Mouse (Mus musculus) macrophage (primary cell): ENCODE measurements around the gene Btbd6. TPM values are rescaled to one million over a fixed set of nuclear protein-coding genes. Genes with fewer than 3 reads are reported as not detected.
A peak's percentile ranks its signal among the peaks of the same experiment; 100 is the strongest.

ENCODE experiments used
- H3K27ac ChIP-seq: fragments of 350-480 bp; formaldehyde crosslinking; 2 replicates; pipeline ENCODE4 v1.9.0; 2021
- H3K36me3 ChIP-seq: fragments of 350-480 bp; formaldehyde crosslinking; 2 replicates; pipeline ENCODE4 v1.9.0; 2021; ENCODE audit errors: inconsistent target
- H3K4me3 ChIP-seq: fragments of 350-480 bp; formaldehyde crosslinking; 2 replicates; pipeline ENCODE4 v1.9.0; 2021; ENCODE audit errors: inconsistent target
- H3K79me2 ChIP-seq: fragments of 350-480 bp; formaldehyde crosslinking; 2 replicates; pipeline ENCODE4 v1.9.0; 2021; ENCODE audit errors: inconsistent target
- WGBS: methylation state at CpG from one replicate; pipeline ENCODE4 v1.1.7; 2026; ENCODE audit warnings: inconsistent platforms; ENCODE audit not compliant: missing documents; 5-methylcytosine and 5-hydroxymethylcytosine counted together
- polyA plus RNA-seq: library from polyadenylated mRNA; stranded (reverse); fragments of 250-400 nt; gene quantifications from 3 replicates; pipeline ENCODE4 v1.2.4, GENCODE M21; 2018; ENCODE audit warnings: inconsistent platforms

The Btbd6 gene
- polyA plus RNA-seq, 1 experiment from 2014 or later = 5.3 TPM

DNA sequence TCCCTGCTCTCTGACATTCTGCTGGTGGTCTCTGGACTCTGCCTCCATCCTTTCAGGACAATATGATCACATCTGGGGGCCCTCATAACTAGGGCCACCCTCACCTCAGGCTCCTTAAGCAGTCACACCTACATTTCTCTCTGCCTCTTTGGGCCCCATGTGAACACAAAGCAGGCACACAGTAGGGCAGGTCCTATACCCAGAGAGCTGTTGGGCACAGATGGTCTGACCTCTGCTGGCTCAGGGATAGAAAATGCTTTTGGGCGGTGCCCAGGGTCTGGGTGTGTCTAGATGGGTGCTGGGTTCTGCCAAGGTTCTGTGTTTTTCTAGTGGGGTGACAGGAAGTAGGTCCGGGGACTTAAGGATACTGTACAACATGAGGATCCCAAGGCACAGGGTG, 32.6 kb upstream of the Btbd6 start:
- Histone ChIP-seq H3K4me3 (no peak overlapping the region), H3K36me3 (no peaks in the 10 kb centered on the region), H3K79me2 (no peaks in the 10 kb centered on the region), H3K27ac (no peak overlapping the region)
- WGBS = 67% methylated on average over 2 of the region's 2 CpGs

DNA sequence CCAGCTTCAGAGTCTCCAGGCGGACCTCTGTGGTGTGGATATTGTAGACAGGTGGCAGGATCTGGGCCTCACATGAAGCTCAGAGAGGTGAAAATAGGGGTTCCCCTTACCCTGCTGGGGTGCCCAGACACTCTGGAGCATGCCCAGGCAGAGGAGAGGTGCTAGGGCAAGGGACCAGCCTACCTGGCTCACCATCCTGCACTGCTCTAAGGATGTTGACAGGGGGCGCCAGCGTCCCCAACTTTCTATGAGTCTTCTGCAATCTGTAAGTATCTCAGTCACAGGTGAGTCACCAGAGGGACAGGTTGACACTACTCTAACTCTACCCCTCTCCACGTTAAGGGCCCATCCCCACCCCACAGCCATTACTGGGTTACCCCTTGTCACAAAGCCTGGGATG, 29.0 kb upstream of the Btbd6 start:
- H3K27ac ChIP-seq = no peak overlapping the region
- H3K36me3 ChIP-seq = no peaks in the 10 kb centered on the region
- 40% methylated on average over 4 of the region's 4 CpGs for WGBS
- H3K79me2 ChIP-seq = no peaks in the 10 kb centered on the region
- H3K4me3 ChIP-seq = no peak overlapping the region

DNA sequence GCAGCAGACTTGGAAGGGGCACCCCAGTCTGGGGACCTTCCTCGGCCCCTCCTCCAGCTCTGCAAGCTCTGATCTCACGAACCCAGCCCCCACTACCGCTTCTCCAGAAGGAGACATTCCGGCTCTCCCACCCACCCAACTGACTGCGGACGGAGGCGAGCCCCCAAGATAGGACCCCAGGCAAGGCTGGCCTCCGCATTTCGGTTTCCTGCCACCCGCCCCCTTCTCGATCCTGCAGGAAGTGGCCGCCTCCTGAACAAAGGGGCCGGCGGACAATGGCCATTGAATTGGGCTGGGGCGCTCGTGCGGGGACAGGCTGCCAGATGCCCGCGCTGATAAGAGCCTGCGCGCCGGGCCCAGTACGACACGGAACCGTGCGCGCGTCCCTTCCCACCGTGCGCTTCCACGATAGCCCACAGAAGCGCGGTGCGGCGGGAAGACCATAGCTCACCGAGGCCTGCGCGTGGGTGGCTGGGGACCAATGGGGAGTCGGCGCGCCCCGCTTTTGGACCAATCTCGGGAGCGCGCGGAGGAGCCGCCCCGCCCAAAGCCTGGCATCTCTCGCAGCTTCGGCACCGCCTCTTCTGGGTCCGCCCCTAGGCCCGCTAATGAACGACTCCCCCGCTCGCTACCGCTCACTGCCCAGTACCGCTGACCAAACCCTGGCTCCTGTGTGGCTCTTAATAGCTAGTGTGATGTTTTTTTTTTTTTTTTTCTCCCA, 26.1 kb upstream of the Btbd6 start:
- H3K79me2 ChIP-seq = no peaks in the 10 kb centered on the region
- peak overlapping the region; percentile 26 for H3K4me3 ChIP-seq
- no peaks in the 10 kb centered on the region for H3K36me3 ChIP-seq
- WGBS = under 1% methylated on average over 54 of the region's 58 CpGs
- H3K27ac ChIP-seq = no peak overlapping the region

DNA sequence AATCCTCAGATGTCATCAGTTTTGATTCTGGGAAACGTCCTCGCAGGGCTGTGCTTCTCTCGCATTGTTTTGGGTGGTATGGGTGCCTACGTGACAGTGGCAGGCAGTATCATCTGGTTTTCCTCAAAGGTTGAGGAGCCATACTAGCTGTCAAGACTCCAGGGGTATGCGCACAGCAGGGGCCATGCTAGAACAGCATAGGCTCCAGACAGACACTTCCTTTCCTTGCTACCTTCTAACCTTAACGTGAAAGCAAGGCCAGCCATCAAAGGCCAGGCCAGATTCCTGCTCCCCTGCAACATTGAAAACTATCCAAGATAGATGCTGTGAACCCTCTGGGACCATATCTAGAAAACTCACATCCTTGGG, 25.5 kb upstream of the Btbd6 start:
- Histone ChIP-seq H3K27ac (no peak overlapping the region), H3K4me3 (no peak overlapping the region), H3K36me3 (no peaks in the 10 kb centered on the region), H3K79me2 (no peaks in the 10 kb centered on the region)
- WGBS = 20% methylated on average over 6 of the region's 6 CpGs

DNA sequence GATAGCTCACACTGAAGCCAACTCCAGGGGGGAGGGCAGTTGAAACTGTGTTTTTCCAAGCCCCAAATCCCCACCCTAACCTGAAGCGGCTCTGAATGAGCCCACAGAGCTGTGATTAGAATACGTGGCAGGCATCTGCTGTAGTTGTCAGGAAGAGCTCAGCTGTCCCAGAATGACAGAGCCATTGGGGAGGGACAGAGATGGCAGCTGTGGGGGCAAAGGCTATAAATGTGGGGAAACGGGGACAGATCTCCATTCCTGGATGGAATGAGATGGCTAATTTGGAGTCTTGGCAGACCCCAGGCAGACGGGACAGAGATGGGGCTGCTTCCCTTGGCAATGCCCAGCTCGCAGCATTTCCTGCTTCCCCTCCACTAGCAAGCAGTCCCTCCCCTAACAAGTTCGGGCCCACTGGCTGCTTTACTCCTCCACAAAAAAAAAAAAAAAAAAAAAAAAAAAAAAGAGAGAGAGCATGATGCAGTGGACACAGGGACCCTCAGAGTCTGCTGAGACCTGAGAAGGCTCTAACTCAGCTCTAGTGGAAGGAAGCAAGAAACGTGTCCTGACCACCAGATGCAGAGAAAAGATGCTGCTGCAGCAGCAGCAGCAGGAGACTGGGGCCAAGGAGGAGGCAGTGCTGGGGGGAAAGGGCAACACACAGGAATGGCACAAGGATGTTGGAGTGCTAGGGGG, 25.0 kb upstream of the Btbd6 start:
- WGBS = 49% methylated on average over 7 of the region's 7 CpGs
- Histone ChIP-seq H3K27ac (no peak overlapping the region), H3K79me2 (no peaks in the 10 kb centered on the region), H3K36me3 (no peaks in the 10 kb centered on the region), H3K4me3 (no peak overlapping the region)

DNA sequence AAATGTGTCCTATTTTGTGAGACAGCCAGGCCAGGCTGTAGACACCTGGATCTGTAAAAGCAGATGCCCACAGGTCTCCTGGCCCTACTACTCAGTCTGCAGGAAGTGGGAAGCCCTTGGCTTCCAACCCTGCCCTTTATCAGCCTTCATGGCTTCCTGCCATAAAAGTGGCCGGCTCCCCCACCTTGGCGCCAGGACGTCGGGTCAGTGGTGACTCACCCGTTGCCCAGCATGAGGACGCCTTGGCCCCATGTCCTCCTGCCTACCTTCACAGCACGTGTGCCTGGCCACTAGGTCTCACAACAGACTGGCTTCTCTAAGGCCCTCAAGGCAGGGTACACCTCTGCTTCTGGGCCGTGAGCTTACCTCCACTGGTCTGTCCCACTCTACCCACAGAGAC, 23.8 kb upstream of the Btbd6 start:
- H3K79me2 ChIP-seq = no peaks in the 10 kb centered on the region
- no peaks in the 10 kb centered on the region for H3K36me3 ChIP-seq
- no peak overlapping the region for H3K27ac ChIP-seq
- H3K4me3 ChIP-seq = no peak overlapping the region
- 19% methylated on average over 8 of the region's 8 CpGs for WGBS

DNA sequence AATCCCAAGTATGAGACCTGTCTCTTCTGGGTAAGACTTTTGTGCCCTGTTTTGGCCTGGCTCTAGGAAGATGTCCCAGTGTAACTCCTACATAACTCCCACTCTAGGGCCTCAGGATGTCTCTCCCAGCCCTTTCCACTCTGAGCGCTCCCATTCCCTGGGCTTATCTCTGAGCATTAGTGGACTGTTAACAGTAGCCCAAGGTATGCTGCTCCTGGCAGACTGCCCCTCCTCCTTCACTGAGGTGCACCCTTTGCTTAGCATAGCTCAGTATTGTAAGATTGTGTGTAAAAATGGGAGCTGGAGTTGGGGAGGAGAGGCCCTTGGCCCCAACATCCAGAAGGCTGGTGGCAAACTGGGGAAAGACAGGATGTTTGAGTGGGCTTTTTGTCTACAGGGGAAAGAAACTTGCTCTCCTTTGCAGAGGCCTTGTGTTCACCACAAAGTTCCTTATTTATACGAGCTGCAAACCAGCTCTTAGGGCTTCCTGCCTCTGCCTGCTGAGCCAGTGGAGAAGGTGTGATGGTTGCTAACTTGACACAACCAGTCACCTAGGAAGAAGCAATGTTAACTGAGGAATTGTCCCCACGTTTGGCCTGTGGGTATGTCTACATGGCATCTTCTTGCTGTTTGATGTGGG, 23.2 kb upstream of the Btbd6 start:
- H3K4me3 ChIP-seq = no peak overlapping the region
- WGBS = 31% methylated on average over 3 of the region's 3 CpGs
- no peak overlapping the region for H3K27ac ChIP-seq
- no peaks in the 10 kb centered on the region for H3K79me2 ChIP-seq
- H3K36me3 ChIP-seq = no peaks in the 10 kb centered on the region

DNA sequence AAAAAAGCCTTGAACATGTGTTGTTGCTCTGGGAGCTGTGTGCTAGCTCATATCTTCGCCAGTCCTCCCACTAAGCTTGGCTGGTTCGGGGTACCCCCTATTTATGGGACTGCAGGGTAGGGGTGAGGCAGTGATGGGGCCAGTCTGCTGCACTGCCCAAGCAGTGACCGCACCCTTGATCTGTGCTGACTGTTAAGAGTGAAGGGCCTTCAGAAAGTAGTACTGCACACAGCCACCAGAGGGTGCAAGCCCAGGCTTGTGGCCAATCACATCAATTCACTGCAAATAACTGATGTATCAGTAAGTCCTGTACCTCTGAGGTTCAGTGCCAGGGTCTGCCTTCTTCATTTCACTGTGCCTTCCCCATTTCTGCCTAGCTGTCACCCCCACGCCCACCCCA, 20.5 kb upstream of the Btbd6 start:
- H3K36me3 ChIP-seq = peaks cover 6% of the 10 kb centered on the region; the same call in 1 of the 2 replicates
- 51% methylated on average over 3 of the region's 4 CpGs for WGBS
- no peaks in the 10 kb centered on the region for H3K79me2 ChIP-seq
- no peak overlapping the region for H3K27ac ChIP-seq
- H3K4me3 ChIP-seq = no peak overlapping the region

DNA sequence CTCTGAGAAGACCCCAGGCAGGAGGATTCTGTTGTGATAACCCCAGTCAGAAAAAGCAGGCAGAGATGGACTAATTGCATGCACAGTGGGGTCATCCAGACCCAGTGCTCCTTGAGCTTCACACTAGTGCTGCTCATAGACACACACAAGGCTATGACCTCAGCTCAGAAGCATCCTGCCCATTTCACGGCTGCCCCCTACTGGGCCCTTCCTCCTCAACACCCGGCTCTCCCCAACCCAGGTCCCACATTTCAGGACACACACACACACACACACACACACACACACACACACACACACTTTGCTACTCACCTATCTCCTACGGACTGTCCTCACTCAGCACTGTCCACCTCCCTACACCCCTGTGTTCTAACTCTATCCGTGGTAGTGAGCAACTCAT, 18.0 kb upstream of the Btbd6 start:
- WGBS = 73% methylated on average over 4 of the region's 4 CpGs

DNA sequence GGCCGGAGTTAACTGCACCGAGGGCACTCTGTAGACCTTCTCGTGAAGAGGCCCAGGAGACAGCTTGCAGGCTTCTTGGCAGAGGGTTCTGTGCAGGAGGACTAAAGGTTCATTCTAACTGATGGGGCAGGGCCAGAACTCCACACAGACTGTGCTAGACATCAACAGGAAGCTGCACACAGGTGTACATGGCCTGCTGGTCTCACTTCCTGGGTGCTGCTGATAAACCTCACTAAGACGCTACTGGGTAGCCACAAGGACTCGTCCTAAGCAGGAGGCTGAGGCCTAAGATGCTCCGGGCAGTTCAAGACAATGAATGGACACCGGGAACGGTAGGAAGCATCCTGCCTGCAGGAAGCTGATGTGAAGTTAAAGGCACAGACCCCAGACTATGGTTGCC, 16.9 kb upstream of the Btbd6 start:
- Histone ChIP-seq H3K36me3 (peaks cover 42% of the 10 kb centered on the region), H3K79me2 (no peaks in the 10 kb centered on the region), H3K4me3 (no peak overlapping the region), H3K27ac (no peak overlapping the region)
- 86% methylated on average over 8 of the region's 8 CpGs for WGBS

More for the DNA sequence above, 18.0 kb upstream of the Btbd6 start:
- Histone ChIP-seq H3K4me3 (no peak overlapping the region), H3K27ac (no peak overlapping the region), H3K79me2 (no peaks in the 10 kb centered on the region), H3K36me3 (peaks cover 31% of the 10 kb centered on the region)

DNA sequence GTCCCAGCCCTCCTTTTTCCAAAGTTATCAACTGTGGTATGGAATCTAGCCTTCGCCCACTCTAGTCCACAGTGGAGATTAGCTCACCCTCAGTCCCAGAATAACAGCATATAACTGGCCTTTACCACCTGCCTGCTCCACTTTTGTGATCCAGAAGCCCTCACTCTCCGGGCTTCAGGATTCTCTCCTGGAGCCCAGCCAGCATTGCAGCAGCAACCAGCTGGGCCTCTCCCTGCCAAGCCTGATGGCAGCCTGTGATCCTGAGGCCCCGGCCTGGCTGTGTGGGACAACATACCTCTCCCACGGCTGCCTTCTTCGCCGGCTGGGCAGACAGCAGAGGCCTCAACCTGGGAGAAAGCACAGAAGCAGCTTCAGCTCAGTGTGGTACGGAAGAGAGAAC, 14.9 kb upstream of the Btbd6 start:
- WGBS = 94% methylated on average over 7 of the region's 7 CpGs
- Histone ChIP-seq H3K79me2 (no peaks in the 10 kb centered on the region), H3K27ac (no peak overlapping the region), H3K36me3 (peaks cover 62% of the 10 kb centered on the region), H3K4me3 (no peak overlapping the region)

DNA sequence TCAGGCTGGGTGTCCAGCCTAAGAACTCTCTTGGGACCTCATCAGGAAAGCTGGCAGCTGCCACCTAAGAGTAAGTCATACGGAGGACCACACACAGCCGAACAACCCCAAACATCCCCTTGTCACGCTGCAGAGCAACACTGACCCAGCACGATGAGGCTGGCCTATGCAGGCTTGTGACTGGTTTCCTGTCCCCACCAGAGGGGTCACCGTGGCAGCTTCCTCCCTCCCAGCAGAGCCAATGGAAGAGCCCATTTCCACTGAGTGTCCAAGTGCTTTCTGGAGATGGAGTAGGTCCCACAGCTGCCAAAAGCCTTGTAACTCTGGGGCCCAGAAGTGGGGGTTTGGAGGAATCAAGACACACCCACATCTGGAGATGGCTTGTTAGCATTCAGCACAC, 14.4 kb upstream of the Btbd6 start:
- no peak overlapping the region for H3K4me3 ChIP-seq
- H3K36me3 ChIP-seq = peaks cover 67% of the 10 kb centered on the region
- WGBS = 92% methylated on average over 5 of the region's 5 CpGs
- H3K27ac ChIP-seq = no peak overlapping the region
- no peaks in the 10 kb centered on the region for H3K79me2 ChIP-seq

DNA sequence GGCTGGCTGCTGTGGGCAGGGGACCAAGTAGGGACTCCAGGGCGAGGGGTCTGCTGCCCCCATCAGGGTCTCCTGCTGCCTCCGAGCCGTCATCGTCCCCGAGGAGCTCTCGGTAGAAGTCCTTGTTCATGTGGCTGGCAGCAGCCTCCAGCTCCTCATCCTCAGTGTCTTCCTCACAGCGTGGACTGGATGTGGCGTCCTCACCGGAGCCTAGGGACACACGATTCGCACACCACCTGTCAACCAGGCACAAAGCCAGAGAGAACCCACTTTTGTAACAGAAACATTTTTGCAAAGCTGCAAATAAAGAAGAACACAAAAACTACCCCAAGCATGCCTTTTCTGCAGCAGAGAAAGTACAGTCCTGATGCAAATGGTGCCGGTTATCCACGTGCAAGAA, 10.5 kb upstream of the Btbd6 start:
- H3K4me3 ChIP-seq = no peak overlapping the region
- H3K36me3 ChIP-seq = peaks cover 96% of the 10 kb centered on the region
- H3K27ac ChIP-seq = no peak overlapping the region
- no peaks in the 10 kb centered on the region for H3K79me2 ChIP-seq
- WGBS = 94% methylated on average over 13 of the region's 13 CpGs

DNA sequence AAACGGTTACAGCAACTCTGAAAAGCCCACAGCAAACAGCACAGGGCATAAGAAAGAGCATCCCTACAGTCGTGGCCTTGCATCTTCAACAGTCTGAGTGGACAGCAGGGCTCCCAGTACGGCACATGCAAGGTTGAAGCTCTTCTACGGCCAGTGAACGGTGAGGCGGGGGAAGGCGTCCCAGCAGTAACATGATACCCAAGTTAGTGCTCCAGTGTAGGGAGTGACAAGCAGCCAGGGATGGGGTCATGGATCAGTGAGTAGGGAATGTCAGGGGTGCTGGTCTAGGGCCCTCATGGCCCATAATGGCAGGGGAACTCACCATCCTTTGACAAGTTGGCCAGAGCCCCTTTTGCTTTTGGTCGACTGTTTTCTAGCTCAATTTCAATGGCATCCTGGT, 7.3 kb upstream of the Btbd6 start:
- 91% methylated on average over 8 of the region's 8 CpGs for WGBS
- Histone ChIP-seq H3K79me2 (no peaks in the 10 kb centered on the region), H3K4me3 (no peak overlapping the region), H3K27ac (no peak overlapping the region), H3K36me3 (peaks cover 94% of the 10 kb centered on the region)

DNA sequence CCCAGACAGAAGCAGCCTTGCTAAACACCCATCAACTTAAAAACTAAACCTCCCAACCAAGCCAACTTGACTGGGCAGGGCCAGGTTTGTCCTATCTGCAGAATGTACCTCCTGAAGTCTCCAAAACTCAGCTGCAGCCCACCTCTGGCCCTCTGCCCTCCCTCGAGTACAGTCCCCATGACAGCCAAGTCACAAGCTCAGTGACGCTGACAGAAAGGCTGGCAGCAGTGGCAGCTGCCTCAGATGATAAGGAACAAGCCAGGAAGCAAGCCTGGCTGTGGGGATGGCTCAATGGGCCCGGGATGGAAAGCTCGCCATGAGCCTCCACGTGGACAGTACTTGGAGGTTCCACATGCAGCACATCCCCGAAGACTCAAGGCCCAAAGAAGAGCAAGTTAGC, 6.7 kb upstream of the Btbd6 start:
- H3K27ac ChIP-seq = no peak overlapping the region
- H3K79me2 ChIP-seq = no peaks in the 10 kb centered on the region
- no peak overlapping the region for H3K4me3 ChIP-seq
- H3K36me3 ChIP-seq = peaks cover 89% of the 10 kb centered on the region
- WGBS = 94% methylated on average over 6 of the region's 6 CpGs
